Mouse (Mus musculus) left cerebral cortex, postnatal 36 days (tissue): ENCODE results near the gene Ap1b1. TPM values are rescaled to one million over a fixed set of nuclear protein-coding genes. Genes with fewer than 3 reads are reported as not detected.
A peak's percentile ranks its signal among the peaks of the same experiment; 100 is the strongest.

ENCODE experiments used
- DNase-seq, 2 experiments: peaks; one replicate each; pipeline ENCODE4 v3.0.0; 2021 to 2022; ENCODE audit warnings: low spot score in 2 of 2, mixed read lengths in 1 of 2
- intact Hi-C: fragments of 180-260 bp; cut with DNase I; formaldehyde crosslinking; loops from one replicate; pipeline ENCODE4 v1.15.1; 2025
- total RNA-seq, 2 experiments: library from RNA; stranded (reverse); gene quantifications; 2 replicates each; pipeline ENCODE4 v1.2.3; 2021

The Ap1b1 gene
- total RNA-seq, 2 experiments from 2014 or later, result 145 to 153 TPM

GRCm38 (mm10) chr11:4983010-4983409, 3.6 kb upstream of the Ap1b1 start:
- intact Hi-C loops, result no loop called here
- DNase-seq, result no peak

GRCm38 (mm10) chr11:4983538-4983937, 3.1 kb upstream of the Ap1b1 start:
- intact Hi-C loops, result no loop called here
- DNase-seq, result no peak

- no peak for DNase-seq
- intact Hi-C loops, result no loop called here
Observed at GRCm38 (mm10) chr11:4984249-4984648, 2.4 kb upstream of the Ap1b1 start.

- DNase-seq, result no peak
- intact Hi-C loops, result no loop called here
Observed at GRCm38 (mm10) chr11:4984799-4985198, 1.8 kb upstream of the Ap1b1 start.

GRCm38 (mm10) chr11:4987487-4987852, 846 bp downstream of the Ap1b1 start:
- no peak for DNase-seq
- intact Hi-C loops, result no loop called here

GRCm38 (mm10) chr11:4989187-4989586, 2.6 kb downstream of the Ap1b1 start:
- intact Hi-C loops, result no loop called here
- no peak for DNase-seq

- no peak for DNase-seq
- intact Hi-C loops, result no loop called here
Observed at GRCm38 (mm10) chr11:4992471-4992870, 5.8 kb downstream of the Ap1b1 start.

GRCm38 (mm10) chr11:4995676-4996075, 9.1 kb downstream of the Ap1b1 start:
- no peak for DNase-seq
- intact Hi-C loops, result no loop called here

GRCm38 (mm10) chr11:4996621-4997199, 10.1 kb downstream of the Ap1b1 start:
- DNase-seq, result no peak
- intact Hi-C loops, result no loop called here

GRCm38 (mm10) chr11:4998352-4998751, 11.7 kb downstream of the Ap1b1 start:
- DNase-seq, result no peak
- intact Hi-C loops, result no loop called here

GRCm38 (mm10) chr11:4998762-4999161, 12.1 kb downstream of the Ap1b1 start:
- intact Hi-C loops, result no loop called here
- DNase-seq, result no peak

GRCm38 (mm10) chr11:5000241-5000640, 13.6 kb downstream of the Ap1b1 start:
- DNase-seq, result no peak
- intact Hi-C loops, result no loop called here

GRCm38 (mm10) chr11:5002826-5003225, 16.2 kb downstream of the Ap1b1 start:
- intact Hi-C loops, result no loop called here
- DNase-seq, result no peak

GRCm38 (mm10) chr11:5005528-5005927, 18.9 kb downstream of the Ap1b1 start:
- no peak for DNase-seq
- intact Hi-C loops, result no loop called here

GRCm38 (mm10) chr11:5007186-5007585, 20.6 kb downstream of the Ap1b1 start:
- DNase-seq, result no peak
- intact Hi-C loops, result no loop called here

- DNase-seq, result no peak
- intact Hi-C loops, result no loop called here
Observed at GRCm38 (mm10) chr11:5008867-5009266, 22.2 kb downstream of the Ap1b1 start.

- intact Hi-C loops, result no loop called here
- no peak for DNase-seq
Observed at GRCm38 (mm10) chr11:5009354-5010074, 22.9 kb downstream of the Ap1b1 start.

- DNase-seq, result no peak
- intact Hi-C loops, result no loop called here
Observed at GRCm38 (mm10) chr11:5010205-5010604, 23.6 kb downstream of the Ap1b1 start.

- DNase-seq, result no peak
- intact Hi-C loops, result no loop called here
Observed at GRCm38 (mm10) chr11:5011480-5011879, 24.9 kb downstream of the Ap1b1 start.

- DNase-seq, result no peak
- intact Hi-C loops, result no loop called here
Observed at GRCm38 (mm10) chr11:5012213-5012715, 25.6 kb downstream of the Ap1b1 start.

GRCm38 (mm10) chr11:5015720-5016119, 29.1 kb downstream of the Ap1b1 start:
- intact Hi-C loops, result loop anchor here (2.0 kb wide), 1 partner anchor 47 kb away; no protein-coding TSS in a partner anchor
- peak; percentile 63 to 68 for DNase-seq
